Comparison of ENCODE assay signal across 13 mouse cellular contexts in the genomic region with DNA sequence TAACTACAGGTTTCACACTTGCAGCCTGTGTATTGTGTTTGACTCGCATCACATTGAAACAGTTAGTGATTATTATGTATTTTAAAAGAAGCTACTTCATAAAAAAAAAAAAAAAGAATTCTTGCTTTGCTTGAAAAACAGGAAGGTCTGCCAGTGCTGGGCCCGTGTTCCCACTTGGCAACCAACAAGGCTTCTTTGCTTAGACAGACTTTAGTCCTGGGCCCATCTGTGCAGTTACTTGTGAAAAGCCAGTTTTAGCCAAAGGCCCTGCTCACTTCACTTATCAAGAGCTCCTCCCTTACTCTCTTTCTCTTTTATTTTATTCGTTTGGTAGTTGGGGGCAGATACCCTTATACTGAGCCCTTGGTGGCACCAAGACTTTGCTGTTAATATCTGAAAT.
"Had no signal": no experiment of that assay in that cellular context is flagged by ENCODE, and none has a peak within 500 bp of the region (broad histone marks: within the 10 kb centered on the region; RNA-seq: fewer than 3 reads in every experiment).

No protein-coding gene starts in this region.

- DNase-seq: lung, adult 18-20 months; lung, embryonic 14.5 days; lung, postnatal 10 days; lung, postnatal 4 days; midbrain, embryonic 14.5 days; retina, postnatal 1 day; right cerebral cortex, adult 18-20 months; right cerebral cortex, postnatal 25 days; right cerebral cortex, postnatal 4 days; spleen, adult 18-20 months; thymus, adult 2 months; thymus, postnatal 25 days; thymus, postnatal 4 days had no signal
